Mouse (Mus musculus) E14TG2a.4 (cell line): ENCODE measurements around the gene Prr14l.
"Not testable (repeated sequence)": the region's sequence is repeated elsewhere in the genome, so short reads cannot be mapped to it uniquely, and the experiment has no call there.

Experiments
- CTCF ChIP-seq: conservative IDR thresholded peaks from 2 replicates; pipeline ENCODE4 v1.5.1; 2014; ENCODE audit warnings: low read length
- NANOG ChIP-seq: IDR thresholded peaks from 2 replicates; pipeline ENCODE4 v1.6.1; 2014; ENCODE audit warnings: borderline replicate concordance, low read length, mixed read lengths

DNA sequence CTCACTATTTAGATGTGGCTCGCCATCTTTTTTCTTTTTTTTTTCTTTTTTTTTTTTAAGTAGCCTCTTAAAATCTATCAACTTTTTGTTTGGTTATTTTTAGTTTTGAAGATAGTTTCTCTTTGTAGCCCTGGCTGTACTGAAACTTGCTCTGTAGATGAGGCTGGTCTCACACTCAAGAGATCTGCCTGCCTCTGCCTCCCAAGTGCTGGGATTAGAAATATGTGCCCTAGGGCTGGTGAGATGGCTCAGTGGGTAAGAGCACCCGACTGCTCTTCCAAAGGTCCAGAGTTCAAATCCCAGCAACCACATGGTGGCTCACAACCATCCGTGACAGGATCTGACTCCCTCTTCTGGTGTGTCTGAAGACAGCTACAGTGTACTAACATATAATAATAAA is 1.2 kb upstream of the Prr14l start:
- TF ChIP-seq CTCF, NANOG: not testable (repeated sequence)
